Mouse (Mus musculus): Measurements from ENCODE around the gene Gm43191.

DNA sequence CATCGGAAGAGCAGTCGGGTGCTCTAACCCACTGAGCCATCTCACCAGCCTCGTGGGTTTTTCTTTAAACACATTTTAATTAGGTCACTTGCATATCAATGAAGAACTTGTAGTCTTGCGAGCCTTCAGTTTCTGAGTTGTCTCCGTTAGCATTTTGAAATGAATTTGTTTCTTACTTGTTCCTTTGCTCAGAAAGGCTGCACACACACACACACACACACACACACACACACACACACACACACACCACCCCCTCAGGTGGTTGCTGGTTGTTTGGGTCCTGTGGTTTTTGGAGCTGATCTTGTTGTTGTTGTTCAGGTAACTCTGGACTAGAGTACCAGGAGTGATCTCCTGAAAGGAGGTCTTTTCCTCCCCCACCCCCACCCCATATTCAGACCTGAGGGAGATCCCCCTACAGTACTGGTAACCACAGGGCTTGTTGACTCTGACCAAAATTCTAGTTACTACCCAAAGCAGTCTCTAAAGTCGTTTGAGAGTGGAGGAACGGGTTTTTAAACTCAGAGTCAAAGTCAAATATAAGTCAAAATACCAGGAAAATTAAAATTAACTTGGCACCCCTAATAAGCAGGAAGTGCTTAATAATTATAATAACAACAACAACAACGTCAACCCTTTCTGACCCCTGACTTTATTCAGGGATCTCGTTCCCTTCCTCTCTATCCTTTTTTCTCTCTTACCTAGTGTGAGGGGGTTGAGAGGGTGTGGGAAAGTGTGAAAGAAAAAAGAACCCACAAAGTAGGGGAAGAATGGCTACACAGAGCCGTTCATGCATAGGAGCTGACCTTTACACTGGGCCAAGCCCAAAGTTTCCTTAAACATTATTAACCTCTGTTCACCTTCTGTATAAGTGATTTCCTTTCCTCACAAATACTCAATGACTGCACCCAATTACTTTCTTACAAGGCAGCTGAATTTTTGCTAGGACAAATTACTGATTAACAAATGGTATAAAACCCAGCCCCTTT lies 42.7 kb upstream of the Gm43191 start:
- TF ChIP-seq GATA1 (IDR thresholded peaks at IDR 0.05; ENCODE audit: borderline replicate concordance, low read length) (no peak), FLI1 (IDR thresholded peaks at IDR 0.05; ENCODE audit: low read length) (no peak)
